Mouse (Mus musculus) intestine, embryonic 15.5 days (tissue): ENCODE results near the gene Ccl12. TPM values are rescaled to one million over a fixed set of nuclear protein-coding genes. Genes with fewer than 3 reads are reported as not detected.

Experiments used
- polyA plus RNA-seq: library from polyadenylated mRNA; unstranded; fragments of >200 nt; fragmentation: Nextera tagmentation; extraction: Ambion mirVana; gene quantifications from 2 replicates; pipeline ENCODE4 v1.2.1, GENCODE M21; 2015

Gene Ccl12
- polyA plus RNA-seq, 1 experiment from 2014 or later = 5.0 TPM

Other genes starting within 250 kb of the Ccl12 start
- not detected in 2 replicates for gene 5530401A14Rik, start 241.2 kb upstream of the Ccl12 start, polyA plus RNA-seq
- gene Asic2, start 133.4 kb upstream of the Ccl12 start, polyA plus RNA-seq = 0.19 and 0.32 TPM in 2 replicates
- 10.2 and 10.4 TPM in 2 replicates for gene Ccl2, start 66.3 kb upstream of the Ccl12 start, polyA plus RNA-seq
- not detected in 2 replicates for gene Gm17268, start 63.3 kb upstream of the Ccl12 start, polyA plus RNA-seq
- 3.6 and 5.1 TPM in 2 replicates for gene Ccl7, start 56.1 kb upstream of the Ccl12 start, polyA plus RNA-seq
- gene Ccl11, start 44.0 kb upstream of the Ccl12 start, polyA plus RNA-seq = 97.5 and 103 TPM in 2 replicates
- not detected in 2 replicates for gene Ccl8, start 13.3 kb downstream of the Ccl12 start, polyA plus RNA-seq
- not detected in 2 replicates for gene Ccl1, start 203.8 kb downstream of the Ccl12 start, polyA plus RNA-seq